Mouse (Mus musculus) heart, adult 9 months (tissue): ENCODE data around the gene Bex3.

Experiments
- DNase-seq, 2 experiments: peaks; one replicate each; pipeline ENCODE4 v3.0.0; 2022; ENCODE audit warnings: low spot score in 2 of 2

Bex3 gene

GRCm38 (mm10) chrX:136313792-136314564 is 43.9 kb downstream of the Bex3 start:
- DNase-seq, result no peak

DNA sequence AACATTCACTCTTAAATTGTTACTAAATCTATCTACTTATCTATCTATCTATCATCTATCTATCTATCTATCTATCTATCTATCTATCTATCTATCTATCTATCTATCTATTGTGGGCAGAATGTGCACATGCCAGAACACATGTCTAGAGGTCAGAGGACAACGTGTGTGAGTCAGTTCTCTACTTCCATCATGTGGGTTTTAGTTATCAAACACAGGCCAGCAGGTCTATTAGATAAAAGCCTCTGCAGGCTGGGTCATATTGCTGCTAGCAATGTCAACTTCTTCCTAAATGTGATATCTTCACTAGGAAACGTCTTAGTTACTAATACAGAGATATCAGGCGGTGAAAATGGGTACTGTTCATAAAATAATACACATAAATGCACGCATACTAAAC is 49.9 kb downstream of the Bex3 start:
- DNase-seq, result no peak
